Mouse (Mus musculus): ENCODE results near the gene Cep44.

Cep44 gene

GRCm38 (mm10) chr8:56550558-56551360 lies at the start of gene Cep44, which contains the start of gene Fbxo8:
Gene Cep44, minus strand, starts transcription at chr8:56551047.
Gene Fbxo8, plus strand, starts transcription at chr8:56551090.
- peak; percentile 89 to 92 for DNase-seq

- DNase-seq, result no peak
Observed at GRCm38 (mm10) chr8:56591502-56591901, 40.7 kb upstream of the Cep44 start.

GRCm38 (mm10) chr8:56591084-56591483 lies 40.2 kb upstream of the Cep44 start:
- DNase-seq, result no peak

GRCm38 (mm10) chr8:56589004-56589403 lies 38.2 kb upstream of the Cep44 start:
- DNase-seq, result no peak

- peak; percentile 39 to 49 for DNase-seq
Observed at GRCm38 (mm10) chr8:56582841-56583240, 32.0 kb upstream of the Cep44 start.

GRCm38 (mm10) chr8:56580918-56581317 lies 30.1 kb upstream of the Cep44 start:
- DNase-seq, result peak; percentile 15 to 27

GRCm38 (mm10) chr8:56566856-56567255 lies 16.0 kb upstream of the Cep44 start:
- no peak for DNase-seq

- DNase-seq, result peak; percentile 24 to 28
Observed at GRCm38 (mm10) chr8:56564399-56565047, 13.7 kb upstream of the Cep44 start.

- no peak for DNase-seq
Observed at GRCm38 (mm10) chr8:56552551-56553103, 1.8 kb upstream of the Cep44 start.

GRCm38 (mm10) chr8:56552045-56552444 lies 1.2 kb upstream of the Cep44 start:
- peak; percentile 15 to 18 for DNase-seq

- peak; percentile 91 for DNase-seq
Observed at GRCm38 (mm10) chr8:56551361-56551852, 560 bp upstream of the Cep44 start.

GRCm38 (mm10) chr8:56547866-56548265 lies 3.0 kb downstream of the Cep44 start:
- no peak for DNase-seq

- no peak for DNase-seq
Observed at GRCm38 (mm10) chr8:56540706-56541105, 10.1 kb downstream of the Cep44 start.

GRCm38 (mm10) chr8:56530359-56530758 lies 20.5 kb downstream of the Cep44 start:
- peak; percentile 78 to 81 for DNase-seq

- no peak for DNase-seq
Observed at GRCm38 (mm10) chr8:56528869-56529268, 22.0 kb downstream of the Cep44 start.

GRCm38 (mm10) chr8:56521051-56521450 lies 29.8 kb downstream of the Cep44 start:
- DNase-seq, result no peak

GRCm38 (mm10) chr8:56520249-56520648 lies 30.6 kb downstream of the Cep44 start:
- no peak for DNase-seq

GRCm38 (mm10) chr8:56518848-56519247 lies 32.0 kb downstream of the Cep44 start:
- no peak for DNase-seq

- DNase-seq, result no peak
Observed at GRCm38 (mm10) chr8:56508952-56509479, 41.8 kb downstream of the Cep44 start.

- DNase-seq, result no peak
Observed at GRCm38 (mm10) chr8:56508318-56508951, 42.4 kb downstream of the Cep44 start.

- no peak for DNase-seq
Observed at GRCm38 (mm10) chr8:56501911-56502310, 48.9 kb downstream of the Cep44 start.

- DNase-seq, result peak in 1 of 2 experiments; percentile 14
Observed at GRCm38 (mm10) chr8:56489496-56489895, 61.4 kb downstream of the Cep44 start.

GRCm38 (mm10) chr8:56486006-56486405 lies 64.8 kb downstream of the Cep44 start:
- DNase-seq, result peak; percentile 10 to 61

Measured in cerebellum, postnatal 10 days (tissue).